Mouse (Mus musculus): ENCODE measurements at regions not wholly inside any gene's neighbourhood (a gene's known extent, or its start where the extent isn't known, plus 50 kb on each side); places are given as distances from the start of the nearest gene placed in this dataset.
A peak's percentile ranks its signal among the peaks of the same experiment; 100 is the strongest.

DNA sequence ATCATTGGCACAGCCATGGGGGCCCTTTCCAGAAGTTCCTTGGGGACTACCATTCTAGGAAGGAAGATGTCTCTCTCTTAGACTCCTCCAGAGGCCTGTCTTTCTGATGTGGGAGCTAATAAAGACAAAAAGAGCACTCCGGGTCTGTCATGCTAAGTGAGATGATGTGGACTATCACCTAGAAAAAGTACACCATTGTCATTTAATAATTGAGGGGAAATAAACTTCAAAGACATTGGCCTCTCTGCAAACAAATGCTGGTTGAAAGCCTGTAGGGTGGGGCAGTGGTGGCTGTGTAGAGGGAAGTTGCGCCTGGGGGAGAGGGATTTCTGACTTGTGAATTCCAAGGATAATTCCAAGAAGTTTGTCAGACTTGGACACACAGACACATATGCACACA lies 105.9 kb upstream of the Clint1 start:
- DNase-seq: no peak
- intact Hi-C loops (cut with DNase I): no loop called here

DNA sequence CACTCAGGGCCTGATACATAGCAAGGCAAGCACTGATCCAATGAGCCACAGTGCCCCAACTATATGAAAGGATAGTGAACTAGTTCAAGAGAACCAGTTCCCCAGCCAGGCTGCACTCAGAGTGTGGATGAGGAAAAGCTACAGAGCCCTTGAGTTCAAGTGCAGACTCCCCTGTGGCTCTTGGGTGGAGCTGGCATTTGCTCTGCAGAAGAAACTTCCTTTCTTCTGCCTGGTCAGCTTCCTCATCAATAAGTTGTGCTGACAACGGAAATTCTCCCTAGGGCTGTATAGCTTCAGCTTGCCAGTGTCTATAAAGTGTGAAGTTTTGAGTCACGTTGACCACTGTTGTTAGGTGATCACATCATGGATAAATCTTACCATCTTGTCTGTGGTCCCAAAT lies 101.6 kb upstream of the Clint1 start:
- DNase-seq: no peak
- intact Hi-C loops (cut with DNase I): loop anchor here (10.0 kb wide), 1 partner anchor 135 kb away; no protein-coding TSS in a partner anchor

DNA sequence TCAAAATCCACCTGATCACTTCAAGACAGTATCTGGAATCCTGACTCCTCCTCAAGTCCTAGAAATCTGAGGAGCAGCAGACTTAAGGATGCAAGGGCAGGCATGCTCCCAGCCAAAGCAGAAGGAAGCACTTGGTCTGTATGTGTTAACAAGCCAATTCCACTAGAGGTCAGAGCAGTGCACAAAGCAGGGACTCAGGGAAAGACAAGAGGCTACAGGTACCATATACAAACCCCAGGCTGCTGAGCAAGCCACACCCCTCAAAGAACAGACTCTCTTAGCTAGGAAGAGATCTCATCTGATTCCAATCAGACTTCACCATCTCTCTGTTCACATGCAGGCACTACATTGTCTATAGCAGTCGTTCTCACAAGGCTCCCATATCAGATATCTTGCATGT lies 99.6 kb upstream of the Clint1 start:
- intact Hi-C loops (cut with DNase I): loop anchor here (10.0 kb wide), 1 partner anchor 133 kb away; no protein-coding TSS in a partner anchor

DNA sequence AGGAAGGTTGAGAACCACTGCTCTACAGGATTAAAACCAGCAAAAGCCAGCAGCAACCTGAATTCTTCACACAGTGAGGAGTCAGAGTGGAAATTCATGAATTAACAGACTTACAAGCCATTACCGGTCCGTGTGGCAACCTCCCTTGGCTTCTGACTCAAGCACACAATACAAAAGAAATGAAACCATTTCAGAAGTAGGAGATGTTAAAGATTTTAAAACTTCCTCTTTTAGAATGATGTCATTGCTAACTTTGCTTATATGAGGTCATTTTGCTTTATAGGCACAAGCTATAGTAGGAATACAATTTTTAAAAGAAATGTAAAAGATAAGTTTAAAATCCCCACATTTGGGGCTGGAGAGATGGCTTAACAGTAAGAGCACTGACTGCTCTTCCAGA lies 99.1 kb upstream of the Clint1 start:
- intact Hi-C loops (cut with DNase I): loop anchor here (10.0 kb wide), 1 partner anchor 132 kb away; no protein-coding TSS in a partner anchor
- DNase-seq: no peak

More for the DNA sequence above, 99.6 kb upstream of the Clint1 start:
- DNase-seq: no peak

DNA sequence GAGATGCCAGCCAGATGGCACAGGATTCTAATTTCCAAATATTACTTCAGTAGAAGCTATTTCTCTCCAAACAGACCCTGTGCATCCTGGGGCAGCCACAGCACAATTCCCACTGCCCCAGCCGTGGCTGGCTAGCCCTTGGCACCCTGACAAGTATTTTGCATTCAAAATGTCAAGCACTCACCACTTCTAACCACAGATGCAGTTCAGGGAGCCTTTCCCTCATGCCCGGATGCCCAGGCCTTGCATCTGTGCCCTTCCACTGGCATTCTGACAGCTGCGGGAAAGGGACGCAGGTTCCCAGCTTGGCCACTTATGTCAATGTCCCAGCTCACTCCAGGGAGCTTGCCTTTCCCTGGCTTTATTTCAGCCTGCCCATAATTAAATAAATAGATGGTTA lies 84.8 kb upstream of the Clint1 start:
- intact Hi-C loops (cut with DNase I): no loop called here

DNA sequence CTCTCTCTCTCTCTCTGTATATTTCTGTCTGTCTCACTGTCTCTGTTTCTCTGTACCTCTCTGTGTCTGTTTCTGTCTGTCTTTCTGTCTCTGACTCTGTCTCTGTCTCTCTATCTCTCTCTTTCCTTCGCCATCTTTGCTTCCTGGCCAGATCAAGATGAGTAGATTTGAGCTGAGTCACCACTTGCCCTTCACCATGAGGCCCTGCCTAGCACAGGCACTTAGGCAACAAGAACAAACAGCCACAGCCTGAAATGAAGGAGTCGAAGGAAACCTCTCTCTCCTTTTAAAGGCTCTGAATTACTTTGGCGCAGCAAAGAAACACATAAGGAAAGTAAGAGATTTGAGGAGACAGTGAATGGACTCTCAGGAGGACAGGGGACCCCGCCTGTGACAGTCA lies 69.4 kb upstream of the Clint1 start:
- intact Hi-C loops (cut with DNase I): no loop called here
- DNase-seq: no peak

More for the DNA sequence above, 84.8 kb upstream of the Clint1 start:
- no peak for DNase-seq

DNA sequence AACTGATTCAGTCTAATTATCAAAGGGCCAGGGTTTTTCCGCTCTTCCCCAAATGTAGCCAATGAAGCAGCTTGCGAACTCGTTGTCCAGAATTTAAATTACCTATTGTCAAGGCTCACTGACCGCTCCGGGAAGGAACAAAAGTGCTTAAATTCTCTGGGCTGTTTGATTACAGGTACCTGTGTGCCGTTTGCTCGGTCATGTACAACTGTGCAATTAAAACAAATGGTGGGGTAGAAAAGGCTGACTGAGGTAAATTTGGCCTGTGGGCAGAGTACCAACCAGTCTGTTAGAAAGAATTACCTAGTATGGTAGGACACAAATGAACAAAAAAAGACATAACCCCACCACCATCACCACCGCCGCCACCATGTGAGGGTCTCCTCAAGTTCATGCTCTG lies 66.0 kb upstream of the Clint1 start:
- no peak for DNase-seq
- intact Hi-C loops (cut with DNase I): no loop called here

DNA sequence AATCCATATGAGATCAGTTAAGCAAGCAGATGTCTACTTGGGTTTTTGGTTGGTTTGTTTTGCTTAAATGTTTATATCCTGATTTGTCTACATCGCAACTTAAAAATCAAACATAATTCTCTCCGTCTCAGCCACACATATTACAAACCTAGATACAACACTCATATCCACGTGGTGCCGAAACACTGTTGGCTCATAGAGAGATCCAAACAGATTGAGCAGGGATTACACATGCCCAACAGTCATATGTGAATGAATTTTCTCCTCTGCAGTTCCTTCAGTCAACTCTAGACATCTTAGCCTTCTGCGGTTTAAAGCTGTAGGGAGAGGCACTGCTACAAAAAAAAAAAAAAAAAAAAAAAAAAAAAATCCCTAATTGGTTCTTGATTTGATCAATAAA lies 64.4 kb upstream of the Clint1 start:
- no peak for DNase-seq
- intact Hi-C loops (cut with DNase I): no loop called here

DNA sequence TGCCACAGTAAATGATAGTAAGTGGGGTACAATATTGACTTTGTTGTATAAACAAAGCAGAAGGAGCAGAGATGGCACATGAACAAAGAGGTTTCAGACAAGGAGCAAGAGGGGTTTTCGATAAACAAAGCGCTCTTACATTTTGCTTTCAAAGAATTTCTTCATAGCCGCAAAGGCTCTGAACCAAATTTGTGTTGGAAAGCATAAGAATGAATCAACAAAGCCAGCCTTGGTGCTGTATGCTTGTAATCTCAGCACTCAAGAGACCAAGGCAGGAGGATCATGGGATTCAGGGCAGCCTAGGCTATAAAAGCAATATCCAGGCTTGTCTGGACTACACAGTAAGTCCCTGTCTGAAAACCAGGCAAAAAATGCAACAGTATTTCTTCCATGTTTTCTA lies 62.0 kb upstream of the Clint1 start:
- intact Hi-C loops (cut with DNase I): no loop called here
- DNase-seq: no peak

DNA sequence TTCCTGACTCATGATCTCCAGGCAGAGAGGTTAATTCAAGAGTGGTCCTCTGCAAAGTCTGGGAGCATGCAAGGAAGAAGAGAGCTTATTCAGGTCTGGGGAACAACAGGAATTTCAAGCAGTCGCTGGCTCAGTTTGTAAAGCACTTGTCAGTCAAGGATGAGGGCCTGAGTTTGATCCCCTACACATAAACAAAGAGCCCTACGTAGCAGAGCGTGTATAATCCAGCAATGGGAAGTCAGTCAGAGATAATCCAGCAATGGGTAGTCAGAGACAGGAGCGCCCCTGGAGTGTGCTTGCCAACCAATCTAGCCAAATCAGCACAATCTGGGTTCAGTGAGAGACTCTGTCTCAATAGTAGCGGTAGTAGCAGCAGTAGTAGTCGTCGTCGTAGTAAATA lies 61.3 kb upstream of the Clint1 start:
- intact Hi-C loops (cut with DNase I): no loop called here
- DNase-seq: no peak

DNA sequence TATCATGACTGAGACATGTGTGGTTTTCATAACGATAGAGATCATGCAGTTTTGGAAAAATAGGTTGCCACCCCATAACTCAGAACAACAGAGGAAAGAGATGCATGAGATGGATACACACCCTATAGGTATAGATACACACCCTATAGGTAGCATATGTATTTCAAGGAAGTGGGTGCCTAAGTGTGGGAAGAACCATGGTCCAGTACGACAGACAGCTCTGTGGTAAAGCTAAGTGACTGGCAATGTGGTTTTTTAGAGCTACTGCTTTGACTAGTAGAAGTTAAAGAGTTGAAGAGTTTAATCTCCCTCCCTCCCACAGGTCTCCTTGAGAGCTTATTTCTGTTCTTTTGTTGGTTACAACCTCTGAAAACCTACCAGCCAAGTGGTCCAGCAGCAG lies 60.2 kb upstream of the Clint1 start:
- intact Hi-C loops (cut with DNase I): no loop called here
- DNase-seq: no peak

DNA sequence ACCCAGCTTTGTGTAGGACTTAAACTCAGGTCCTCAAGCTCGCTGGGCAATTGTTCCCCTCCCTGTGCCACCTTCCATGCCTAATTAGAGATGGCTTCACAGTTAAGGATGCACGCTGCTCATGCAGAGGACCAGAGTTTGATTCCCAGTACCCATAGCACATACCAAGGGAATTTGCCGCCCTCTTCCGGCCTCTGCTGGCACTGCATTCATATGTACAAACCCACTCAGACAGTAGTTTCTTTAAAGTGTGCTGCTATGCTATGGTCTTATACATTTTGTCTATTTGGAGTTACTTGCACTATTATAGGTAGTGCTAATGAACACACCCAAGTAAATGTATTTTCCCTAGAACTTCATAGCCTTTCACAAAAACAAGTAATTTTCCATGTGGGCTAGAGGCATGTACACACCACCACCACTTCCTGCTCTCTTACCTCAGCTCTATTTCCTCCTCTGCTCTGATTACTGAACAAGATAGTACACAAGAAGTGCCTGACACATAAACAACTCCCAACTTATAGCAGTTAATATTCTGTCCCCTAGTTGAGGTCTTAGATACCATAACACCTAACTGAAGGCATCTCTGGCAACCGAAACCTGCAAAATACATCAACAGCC lies 57.4 kb upstream of the Clint1 start:
- intact Hi-C loops (cut with DNase I): loop anchor here (2.0 kb wide), 1 partner anchor 86 kb away; no protein-coding TSS in a partner anchor
- no peak for DNase-seq

DNA sequence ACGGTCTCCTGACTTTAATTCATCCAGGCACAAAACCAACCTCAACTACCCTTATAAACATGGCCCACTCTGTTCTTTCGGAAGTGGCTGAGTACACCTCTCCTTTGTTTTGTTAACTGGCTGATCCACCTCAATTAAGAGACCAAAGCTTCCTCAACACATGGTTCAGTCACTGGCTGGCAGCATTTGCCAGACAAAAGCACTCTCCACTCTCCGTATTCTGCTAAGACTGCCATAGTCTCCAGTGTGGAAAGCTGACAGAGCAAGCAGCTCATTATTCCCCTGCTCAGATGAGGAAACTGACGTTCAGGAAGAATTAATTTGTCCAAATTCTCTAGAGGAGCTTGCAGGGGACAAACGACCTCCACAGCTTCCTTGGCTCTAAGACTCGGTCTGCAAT lies 56.5 kb upstream of the Clint1 start:
- intact Hi-C loops (cut with DNase I): loop anchor here (2.0 kb wide), 1 partner anchor 85 kb away; no protein-coding TSS in a partner anchor
- no peak for DNase-seq

DNA sequence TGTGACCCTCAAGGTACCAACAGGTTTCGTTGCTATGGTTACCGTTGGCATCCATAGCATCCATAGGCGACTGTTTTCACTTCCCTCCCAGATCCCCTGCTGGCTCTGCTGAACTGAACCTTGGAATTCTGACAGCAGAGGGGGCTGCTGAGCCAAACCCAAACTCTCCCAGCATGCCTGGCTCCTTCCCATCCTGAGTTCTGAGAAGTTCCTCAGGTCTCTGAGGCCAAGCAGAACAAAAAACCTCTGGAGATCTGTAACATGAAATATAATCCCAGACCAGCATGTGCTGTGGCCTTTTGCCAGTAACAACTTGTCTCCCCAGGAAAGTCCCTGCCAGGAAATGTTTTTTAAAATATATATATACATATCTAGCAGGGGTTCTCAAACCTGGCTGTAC lies 56.1 kb upstream of the Clint1 start:
- peak; percentile 63 to 66 for DNase-seq
- intact Hi-C loops (cut with DNase I): loop anchor here (2.0 kb wide), 1 partner anchor 85 kb away; no protein-coding TSS in a partner anchor

DNA sequence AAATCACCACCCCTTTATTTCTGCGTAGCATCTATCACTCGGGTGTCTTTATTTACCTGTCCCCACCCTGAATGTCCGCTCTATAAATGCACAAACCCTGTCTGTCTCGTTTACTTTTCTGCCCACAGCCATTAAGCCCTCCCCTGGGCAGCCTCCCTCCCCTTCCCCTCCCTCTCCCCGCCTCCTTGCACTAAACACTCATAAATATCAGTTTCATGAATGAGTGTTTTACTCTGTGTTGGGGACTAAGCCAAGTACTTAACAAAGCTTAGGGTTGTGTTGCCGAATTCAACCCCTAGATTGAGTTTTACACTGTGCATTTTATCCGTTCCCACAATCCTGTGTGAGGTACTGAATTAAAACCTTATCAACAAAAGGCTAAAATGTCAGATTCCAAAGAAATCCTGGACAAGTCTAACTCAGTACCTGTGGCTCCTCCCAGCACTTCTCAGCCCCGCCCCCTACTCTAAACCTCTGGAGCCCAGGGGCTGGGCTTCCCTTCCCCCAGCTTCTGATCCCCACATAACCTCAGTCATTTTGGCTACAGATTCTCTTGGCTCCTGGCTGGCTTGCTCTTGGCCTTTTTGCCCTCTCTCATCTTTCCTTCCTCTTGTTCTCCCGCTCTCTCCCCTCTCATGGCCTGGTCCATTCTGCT lies 52.0 kb upstream of the Clint1 start:
- DNase-seq: no peak
- intact Hi-C loops (cut with DNase I): no loop called here
